Mouse (Mus musculus) heart, adult 10 weeks (tissue): ENCODE measurements around the gene Gm1113. TPM values are rescaled to one million over a fixed set of nuclear protein-coding genes. Genes with fewer than 3 reads are reported as not detected.

Source experiments
- polyA plus RNA-seq: library from polyadenylated mRNA; stranded (reverse); fragments of 350-450 nt; fragmentation: Illumina TruSeq; extraction: RNeasy Lipid Tissue Mini Kit (QIAGEN cat#74804); gene quantifications from one replicate; pipeline ENCODE4 v1.2.3, GENCODE M21; 2014; ENCODE audit warnings: low read depth, low replicate concordance

Gene Gm1113
- polyA plus RNA-seq = not detected

DNA sequence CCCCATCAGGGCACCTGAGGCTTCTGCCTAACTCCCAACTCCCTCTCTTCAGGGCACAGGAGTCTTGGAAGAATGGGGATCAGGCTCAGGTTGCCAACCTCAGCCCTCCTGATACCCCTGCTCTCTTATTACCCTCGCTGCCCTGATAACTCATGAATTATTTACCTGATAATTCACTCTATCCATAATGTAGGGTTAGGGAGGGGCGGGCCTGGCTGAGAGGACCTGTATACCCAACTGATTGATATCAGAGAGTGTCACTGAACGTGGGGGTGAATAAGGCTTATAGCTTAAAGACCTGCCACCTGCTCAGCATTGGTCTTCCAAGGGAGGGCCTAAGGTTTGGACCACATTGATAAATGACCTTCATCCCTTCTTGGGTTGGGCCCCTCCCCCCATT, at the start of gene Gm1113:
Gene Gm1113, minus strand, starts transcription at position 101 of the 400 bp plus-strand sequence.

GRCm38 (mm10) chr9:35558257-35559008, 40.4 kb upstream of the Gm1113 start, which contains the start of the genes Ddx25 and Pus3:
Ddx25 (minus strand) TSS chr9:35558528.
Pus3 (plus strand) TSS chr9:35558595.

Other genes starting within 250 kb of the Gm1113 start
- gene Cdon, start 97.1 kb downstream of the Gm1113 start, polyA plus RNA-seq = 7.3 TPM
- gene Ddx25, start 40.3 kb upstream of the Gm1113 start, polyA plus RNA-seq = not detected
- gene Pus3, start 40.3 kb upstream of the Gm1113 start, polyA plus RNA-seq = 9.0 TPM
- gene Pate2, start 52.0 kb upstream of the Gm1113 start, polyA plus RNA-seq = not detected
- 2.3 TPM for gene Hyls1, start 52.1 kb upstream of the Gm1113 start, polyA plus RNA-seq
- gene Pate4, start 93.7 kb upstream of the Gm1113 start, polyA plus RNA-seq = not detected
- gene Pate3, start 129.9 kb upstream of the Gm1113 start, polyA plus RNA-seq = not detected
- gene Pate1, start 169.1 kb upstream of the Gm1113 start, polyA plus RNA-seq = not detected
- gene Gm17677, start 222.8 kb upstream of the Gm1113 start, polyA plus RNA-seq = not detected